Mouse (Mus musculus) left cerebral cortex, postnatal 10 days (tissue): ENCODE results near the gene Hs3st2. TPM values are rescaled to one million over a fixed set of nuclear protein-coding genes. Genes with fewer than 3 reads are reported as not detected.
"Not testable (repeated sequence)": the region's sequence is repeated elsewhere in the genome, so short reads cannot be mapped to it uniquely, and the experiment has no call there.

ENCODE experiments used
- DNase-seq, 2 experiments: peaks; one replicate each; pipeline ENCODE4 v3.0.0; 2021 to 2022; ENCODE audit warnings: low spot score in 2 of 2, mixed read lengths in 1 of 2; ENCODE audit errors: extremely low spot score in 1 of 2
- intact Hi-C: fragments of 180-260 bp; cut with DNase I; formaldehyde crosslinking; loops from one replicate; pipeline ENCODE4 v1.15.1; 2025
- total RNA-seq, 2 experiments: library from RNA; stranded (reverse); gene quantifications; 2 replicates each; pipeline ENCODE4 v1.2.3; 2021

The Hs3st2 gene
- total RNA-seq = 10 to 100 TPM; 69.8 to 70.6 TPM

DNA sequence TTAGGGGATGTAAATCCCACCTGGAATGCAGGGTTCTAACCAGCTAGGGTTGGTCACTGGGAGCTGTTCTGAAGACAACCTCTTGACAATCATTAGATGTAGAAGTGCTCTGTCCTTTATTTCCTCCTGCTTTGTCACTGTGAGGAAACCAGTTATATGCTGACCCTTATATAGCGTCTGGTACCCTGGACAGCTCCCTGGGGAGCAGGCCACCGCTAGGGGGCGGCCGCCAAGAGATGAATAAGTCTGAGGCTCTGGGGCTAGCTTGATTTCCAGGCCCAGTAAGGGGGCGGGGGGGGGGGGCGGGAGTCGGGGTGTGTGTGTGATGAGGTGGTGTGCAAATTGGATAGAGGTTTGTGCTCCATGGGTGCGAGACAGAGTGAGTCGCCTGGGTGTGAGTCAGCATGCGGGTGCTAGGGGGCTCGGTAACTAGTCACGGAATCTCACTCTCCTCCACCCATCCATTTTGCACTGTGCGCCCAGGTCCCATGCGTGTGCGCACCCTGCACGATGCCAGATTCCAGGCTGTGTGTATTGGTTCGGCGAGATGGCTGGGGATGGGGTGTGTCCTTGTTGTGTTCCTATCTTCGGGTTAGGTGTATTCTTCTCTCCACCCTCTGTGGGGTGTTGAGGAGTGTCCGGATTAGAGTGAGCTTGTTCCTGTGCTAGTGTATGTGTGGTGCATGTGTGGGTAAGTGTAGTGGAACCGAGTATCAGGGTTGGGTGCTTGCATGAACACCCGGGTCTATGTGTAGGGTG is at the start of gene Hs3st2:
Hs3st2 (plus strand) TSS at position 635 of the 759 bp plus-strand sequence.
- peak; percentile 45 to 76 for DNase-seq
- intact Hi-C loops = loop anchor here (5.0 to 10.0 kb wide), 3 partner anchors 166 to 317 kb away; partner anchors contain the start of gene Igsf6

DNA sequence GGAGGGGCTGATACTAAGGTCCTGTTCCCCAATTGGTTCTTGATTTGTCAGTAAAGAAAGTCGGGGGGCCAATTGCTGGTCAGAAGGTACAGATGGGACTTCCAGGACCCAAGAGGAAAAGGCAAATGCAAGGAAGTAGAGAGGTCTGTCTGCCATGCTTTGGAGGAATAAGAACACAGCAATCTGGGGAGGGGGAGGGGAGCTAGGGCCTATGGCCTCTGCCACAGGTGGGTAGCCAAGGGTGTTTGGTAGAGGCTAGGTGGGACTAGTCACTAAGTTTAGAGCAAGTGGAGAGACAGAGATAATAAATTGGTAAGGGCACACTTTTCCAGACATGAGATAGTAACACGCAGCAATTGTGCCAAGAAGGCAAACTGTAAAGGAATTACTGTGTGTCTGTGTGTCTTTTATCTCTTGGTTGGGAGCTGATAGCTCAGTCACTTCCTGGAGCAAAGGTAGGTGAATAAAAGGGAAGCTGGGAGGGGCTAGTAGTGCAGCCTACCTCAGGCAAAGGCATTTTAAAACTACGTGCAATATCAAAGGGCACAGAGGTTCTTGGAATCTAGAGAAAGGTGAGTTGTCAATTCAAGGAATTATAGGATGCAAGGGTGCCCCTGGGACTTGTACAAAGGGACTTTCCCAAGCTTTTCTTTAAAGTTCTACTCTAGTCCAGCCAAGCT is 43.2 kb upstream of the Hs3st2 start:
- no peak for DNase-seq
- intact Hi-C loops = no loop called here

DNA sequence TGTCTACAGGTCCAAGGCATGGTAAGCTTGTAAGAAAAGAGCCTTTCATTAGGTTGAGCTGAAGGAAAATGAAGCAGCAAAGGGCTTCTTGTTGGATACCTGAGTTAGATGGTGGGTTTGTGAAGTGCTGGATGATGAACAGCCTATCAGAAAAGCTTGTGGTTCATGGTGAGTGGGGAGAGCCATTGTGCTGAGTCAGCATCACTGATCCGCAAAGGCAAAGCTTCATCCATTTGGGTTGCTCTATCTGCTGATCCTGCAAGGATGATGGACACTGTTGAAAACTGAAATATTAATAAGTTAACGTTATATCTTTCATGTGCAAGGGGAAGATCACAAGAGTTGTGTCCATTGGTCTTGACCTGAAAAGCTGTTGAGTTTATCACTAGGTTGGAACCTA is 40.0 kb upstream of the Hs3st2 start:
- intact Hi-C loops = no loop called here
- no peak for DNase-seq

DNA sequence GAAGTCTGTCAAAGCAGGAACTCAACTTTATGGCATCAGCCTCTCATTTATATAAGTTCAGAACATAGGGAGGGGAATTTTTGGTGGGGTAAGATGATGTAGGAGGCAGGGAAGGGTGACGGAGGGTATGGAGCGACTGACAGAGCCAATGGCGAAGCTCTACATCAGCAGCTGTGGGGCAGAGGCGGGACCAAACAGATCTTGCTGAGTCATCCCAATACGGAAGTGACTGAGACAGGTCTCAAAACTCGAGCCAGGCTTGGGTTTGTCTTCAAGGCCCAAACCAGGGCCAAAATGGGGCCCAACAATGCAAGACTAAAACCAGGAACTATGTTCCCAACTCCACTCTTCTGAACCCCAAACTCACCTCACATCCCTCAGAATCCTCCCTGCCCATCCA is 30.2 kb upstream of the Hs3st2 start:
- DNase-seq = not testable (repeated sequence)

GRCm38 (mm10) chr7:121365584-121365983 is 26.1 kb upstream of the Hs3st2 start:
- intact Hi-C loops = no loop called here
- DNase-seq = no peak

More for the DNA sequence above, 30.2 kb upstream of the Hs3st2 start:
- intact Hi-C loops = not testable (repeated sequence)

GRCm38 (mm10) chr7:121367185-121367584 is 24.5 kb upstream of the Hs3st2 start:
- intact Hi-C loops = no loop called here

GRCm38 (mm10) chr7:121371990-121372389 is 19.7 kb upstream of the Hs3st2 start:
- intact Hi-C loops = no loop called here
- no peak for DNase-seq

More at GRCm38 (mm10) chr7:121367185-121367584, 24.5 kb upstream of the Hs3st2 start:
- no peak for DNase-seq

- intact Hi-C loops = loop anchor here (5.0 kb wide), 1 partner anchor 218 kb away; no protein-coding TSS in a partner anchor
- DNase-seq = no peak
Measured at GRCm38 (mm10) chr7:121375456-121375855, 16.2 kb upstream of the Hs3st2 start.

GRCm38 (mm10) chr7:121378942-121379341 is 12.7 kb upstream of the Hs3st2 start:
- DNase-seq = no peak
- intact Hi-C loops = loop anchor here (5.0 kb wide), 1 partner anchor 222 kb away; no protein-coding TSS in a partner anchor

- intact Hi-C loops = loop anchor here (5.0 to 10.0 kb wide), 3 partner anchors 165 to 317 kb away; partner anchors contain the start of gene Igsf6
- DNase-seq = peak; percentile 56 to 75
Measured at GRCm38 (mm10) chr7:121391984-121392739, 503 bp downstream of the Hs3st2 start.

GRCm38 (mm10) chr7:121392740-121392993 is 1.0 kb downstream of the Hs3st2 start:
- intact Hi-C loops = loop anchor here (5.0 to 10.0 kb wide), 3 partner anchors 165 to 318 kb away; partner anchors contain the start of gene Igsf6

DNA sequence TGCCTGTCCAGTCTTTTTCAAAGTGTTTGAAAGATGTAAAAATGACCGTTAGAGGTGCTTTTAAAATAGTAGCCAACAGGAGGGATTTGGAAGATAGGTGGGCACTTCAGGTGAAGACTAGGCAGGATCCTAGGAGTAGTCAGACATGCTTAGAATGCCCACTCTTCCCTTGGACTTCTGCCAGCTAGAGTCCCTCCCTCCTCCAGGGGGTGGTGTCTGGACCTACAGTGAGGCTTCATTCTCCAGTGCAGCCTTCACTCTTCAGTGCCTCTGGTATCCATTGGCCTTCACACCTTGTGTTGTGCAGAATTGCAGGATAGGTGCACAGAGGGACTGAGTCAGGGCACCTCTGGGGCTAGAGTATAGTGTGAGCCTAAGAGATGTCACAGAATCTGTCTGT is 2.2 kb downstream of the Hs3st2 start:
- intact Hi-C loops = loop anchor here (5.0 to 10.0 kb wide), 3 partner anchors 163 to 319 kb away; partner anchors contain the start of gene Igsf6

More at GRCm38 (mm10) chr7:121392740-121392993, 1.0 kb downstream of the Hs3st2 start:
- DNase-seq = no peak

DNA sequence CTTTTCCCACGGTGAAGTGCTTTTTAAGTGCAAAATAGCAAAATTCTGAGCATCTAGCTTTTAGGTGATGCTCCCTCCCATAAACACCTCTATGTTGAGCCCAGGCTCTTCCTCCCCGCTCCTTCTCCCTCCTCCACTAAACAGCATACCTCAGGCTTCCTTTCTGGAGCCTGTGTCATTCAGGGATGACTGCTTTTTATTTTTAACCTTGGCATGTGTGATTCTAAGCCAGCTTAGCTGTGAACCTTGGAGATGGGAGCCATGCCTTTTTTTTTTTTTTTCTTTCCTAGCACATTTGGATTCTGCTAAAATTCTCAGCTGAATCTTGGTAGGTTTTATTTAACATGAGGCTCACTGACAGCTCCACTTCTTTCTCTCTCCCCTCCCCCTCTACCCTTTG is 3.2 kb downstream of the Hs3st2 start:
- intact Hi-C loops = loop anchor here (5.0 to 10.0 kb wide), 3 partner anchors 162 to 320 kb away; partner anchors contain the start of gene Igsf6
- DNase-seq = no peak

More for the DNA sequence above, 2.2 kb downstream of the Hs3st2 start:
- peak; percentile 45 to 60 for DNase-seq

GRCm38 (mm10) chr7:121410716-121411506 is 19.3 kb downstream of the Hs3st2 start:
- intact Hi-C loops = no loop called here
- DNase-seq = no peak

DNA sequence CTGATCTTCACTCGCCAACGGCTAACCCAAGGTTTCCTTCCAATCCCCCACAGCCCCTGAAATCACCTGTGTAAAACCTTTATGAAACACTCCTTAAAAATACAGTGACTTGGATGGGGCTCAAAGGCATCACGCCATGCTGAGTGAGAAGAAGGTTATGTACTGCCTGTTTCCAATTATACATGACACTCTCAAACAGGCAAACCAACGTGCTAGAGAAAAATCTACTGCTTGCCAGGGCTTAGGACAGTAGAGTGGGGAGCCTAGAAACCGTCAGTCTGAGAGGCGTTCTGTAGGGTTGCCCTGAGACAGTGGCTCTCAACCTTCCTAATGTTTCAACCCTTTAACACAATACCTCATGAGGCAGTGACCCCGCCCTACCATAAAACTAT is 19.8 kb downstream of the Hs3st2 start:
- no peak for DNase-seq
- intact Hi-C loops = no loop called here

DNA sequence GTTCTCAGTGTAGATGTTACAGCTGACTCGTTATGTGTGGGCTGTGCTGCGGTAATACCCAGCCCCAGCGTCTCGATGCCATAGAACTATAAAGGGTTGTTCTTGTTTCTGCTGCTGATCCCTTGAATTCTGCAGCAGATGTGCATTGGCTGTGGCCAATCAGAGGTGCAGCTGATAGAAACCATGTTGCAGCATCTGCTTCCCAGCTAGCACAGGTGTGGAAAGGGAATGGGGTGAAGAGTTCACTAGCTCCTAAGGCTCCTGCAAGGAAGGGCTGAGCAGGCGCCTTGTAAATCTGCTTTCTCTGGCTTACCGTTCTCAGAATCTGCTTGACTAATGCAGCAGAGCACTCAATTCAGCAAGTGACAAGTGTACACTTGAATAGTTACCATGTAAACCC is 45.2 kb downstream of the Hs3st2 start:
- DNase-seq = no peak
- intact Hi-C loops = no loop called here

GRCm38 (mm10) chr7:121441186-121441585 is 49.5 kb downstream of the Hs3st2 start:
- intact Hi-C loops = no loop called here
- DNase-seq = no peak

DNA sequence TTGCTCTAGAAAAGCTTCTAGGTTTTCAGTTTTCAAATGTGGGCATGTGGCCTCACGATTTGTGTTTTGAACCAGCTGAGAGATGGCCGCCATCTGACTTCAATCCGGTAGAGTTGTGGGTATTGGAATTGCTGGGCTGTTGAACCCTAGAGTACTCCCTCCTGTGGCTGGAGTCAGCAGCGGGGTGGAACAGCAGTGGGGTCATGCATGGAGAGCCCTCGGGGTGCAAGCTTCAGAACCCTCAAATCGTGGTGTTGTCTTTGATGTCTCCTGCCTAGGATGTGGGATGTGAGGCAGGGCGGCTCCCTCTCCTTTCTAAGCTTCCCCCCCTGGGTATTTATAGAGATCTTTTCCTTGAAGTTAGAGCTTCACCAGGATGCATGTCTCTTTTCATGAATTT is 52.7 kb downstream of the Hs3st2 start:
- intact Hi-C loops = no loop called here
- no peak for DNase-seq
